Mouse (Mus musculus) ZHBTc4 (cell line): ENCODE results near the gene Fthl17b.
A peak's percentile ranks its signal among the peaks of the same experiment; 100 is the strongest.
"Not testable (repeated sequence)": the region's sequence is repeated elsewhere in the genome, so short reads cannot be mapped to it uniquely, and the experiment has no call there.

Experiments
- DNase-seq: peaks from one replicate; pipeline ENCODE4 v3.0.0-alpha.2; 2011; ENCODE audit warnings: low read depth, low spot score

Fthl17b gene

GRCm38 (mm10) chrX:8962875-8963274 is at the start of gene Fthl17b:
TSS of gene Fthl17b (minus strand) at chrX:8962975.
- DNase-seq, result not testable (repeated sequence)

GRCm38 (mm10) chrX:8986655-8987054 is 23.9 kb upstream of the Fthl17b start, which contains the start of gene Fthl17d:
TSS of gene Fthl17d (minus strand) at chrX:8986755.
- DNase-seq, result not testable (repeated sequence)

GRCm38 (mm10) chrX:8976459-8976858 is 13.7 kb upstream of the Fthl17b start, which contains the start of gene Fthl17c:
TSS of gene Fthl17c (minus strand) at chrX:8976559.
- DNase-seq, result not testable (repeated sequence)

GRCm38 (mm10) chrX:8964618-8965017 is 1.8 kb upstream of the Fthl17b start:
- peak; percentile 20 for DNase-seq

DNA sequence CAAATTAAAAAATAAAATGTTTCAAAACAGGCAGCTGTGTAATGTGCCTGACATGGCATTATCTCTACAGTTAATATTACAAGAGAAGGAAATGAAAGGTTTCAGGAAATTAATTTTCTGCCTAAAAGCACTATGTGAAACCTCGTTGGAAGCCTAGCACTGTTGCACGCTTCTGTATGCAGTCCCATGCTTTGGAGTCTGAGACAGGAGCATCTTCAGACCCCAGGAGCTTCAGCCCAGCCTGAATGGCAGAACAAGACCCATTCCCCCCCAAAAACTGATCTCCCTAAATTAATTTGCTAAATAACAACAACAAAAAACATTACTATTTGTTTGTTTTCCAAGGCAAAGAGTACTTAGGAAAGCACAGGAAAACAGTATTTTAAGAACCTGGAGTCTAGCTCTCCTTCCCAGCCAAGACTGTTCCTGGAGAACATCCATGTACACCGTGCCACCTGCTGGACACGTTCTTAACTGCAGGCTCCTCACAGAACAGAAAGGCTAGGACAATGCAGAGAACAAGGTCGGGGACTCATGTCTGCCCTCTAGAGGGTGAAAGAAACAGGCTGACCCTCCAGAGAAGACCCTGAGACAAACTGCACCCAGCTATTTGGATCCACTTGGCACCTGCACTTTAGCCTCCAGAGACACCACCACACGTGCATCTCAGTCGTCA is 14.5 kb downstream of the Fthl17b start:
- DNase-seq, result peak; percentile 78

DNA sequence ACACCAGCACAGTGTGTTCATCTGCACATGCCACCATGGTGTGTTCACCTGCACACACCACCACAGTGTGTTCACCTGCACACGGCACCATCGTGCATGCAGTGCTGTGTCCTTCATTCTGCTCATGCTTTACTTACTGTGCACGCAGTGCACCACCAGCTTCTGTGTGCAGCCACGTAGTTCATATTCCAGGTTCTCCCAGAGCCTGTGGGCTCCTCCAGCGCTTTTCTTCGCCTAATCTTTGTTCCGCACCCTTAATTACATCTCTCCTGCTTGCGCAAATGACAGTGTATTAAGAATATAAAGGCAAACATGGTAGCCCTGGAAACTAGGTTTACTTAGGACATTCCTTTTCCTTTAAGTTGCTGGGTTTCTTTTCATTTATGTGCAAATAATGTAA is 18.7 kb downstream of the Fthl17b start:
- no peak for DNase-seq

GRCm38 (mm10) chrX:8927308-8927707 is 35.5 kb downstream of the Fthl17b start:
- DNase-seq, result no peak

DNA sequence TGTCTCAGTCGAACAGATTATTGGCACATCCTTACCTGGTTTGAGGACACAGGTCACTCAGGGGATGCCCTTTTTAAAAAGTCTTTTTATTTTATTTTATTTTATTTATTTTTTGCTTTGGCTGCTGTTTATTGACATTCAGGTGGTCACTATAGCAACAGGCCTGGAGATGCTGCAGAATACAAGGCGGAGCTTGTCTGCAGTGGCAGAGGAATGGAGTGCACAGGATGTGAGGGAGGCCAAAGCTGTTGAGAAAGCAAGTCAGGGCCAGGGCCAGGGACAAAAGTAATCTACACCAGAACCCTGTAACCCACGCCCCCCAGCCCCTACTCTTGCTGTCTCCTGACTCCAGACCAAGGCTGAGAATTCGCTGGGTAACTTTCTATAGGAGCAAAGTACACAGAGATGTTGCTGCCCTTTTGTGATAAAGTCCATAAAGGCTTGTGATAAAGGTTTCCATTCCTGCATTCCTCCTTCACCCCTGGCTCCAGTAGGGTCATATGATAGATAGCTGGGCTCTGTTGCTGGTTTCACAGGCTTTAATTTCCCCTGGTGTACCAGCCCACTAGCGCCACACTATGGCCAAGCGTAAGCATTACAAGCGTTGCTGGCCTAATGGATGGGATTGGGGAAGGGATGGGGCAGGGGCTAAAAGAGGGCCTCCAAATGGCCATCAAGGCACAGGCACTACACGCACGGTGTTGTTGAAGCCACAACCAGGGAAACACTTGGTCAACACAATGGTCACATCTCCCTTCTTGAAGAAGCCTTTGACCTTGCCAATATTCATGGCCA is 40.8 kb downstream of the Fthl17b start:
- DNase-seq, result peak; percentile 4

DNA sequence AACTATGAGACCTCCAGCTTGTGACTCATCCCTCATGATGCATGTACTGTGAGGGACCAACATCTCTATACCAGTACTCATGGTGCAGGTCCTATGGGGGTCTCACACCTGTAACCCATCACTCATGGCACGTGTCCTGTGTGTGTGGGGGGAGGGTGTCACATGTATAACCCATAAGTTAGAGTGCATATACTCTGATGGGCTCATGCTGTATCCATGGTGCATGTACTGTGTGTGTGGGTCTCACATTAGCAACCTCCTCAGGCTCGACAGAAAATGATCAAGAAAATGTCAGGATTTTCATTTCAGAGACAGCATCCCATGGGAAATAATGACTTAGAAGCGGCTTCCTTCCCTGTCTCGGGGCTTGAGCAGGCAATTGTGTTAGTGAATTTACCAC is 41.7 kb downstream of the Fthl17b start:
- DNase-seq, result no peak
